19 mouse cellular contexts compared by ENCODE assay signal in genomic region chr2:32105930-32106329, GRCm38 (mm10). TPM values are rescaled to one million over a fixed set of nuclear protein-coding genes. Genes with fewer than 3 reads are reported as not detected.
A peak's percentile ranks its signal among the peaks of the same experiment; 100 is the strongest.
DNase-seq lines count a peak whose midpoint lies in the region; ATAC-seq and TF ChIP-seq lines count a peak whose summit lies in the region.
"Had no signal": no experiment of that assay in that cellular context is flagged by ENCODE, and none has a peak within 500 bp of the region (broad histone marks: within the 10 kb centered on the region; RNA-seq: fewer than 3 reads in every experiment).

No protein-coding gene starts in this region.

- no peak for TF ChIP-seq CTCF in liver, postnatal 0 days (IDR thresholded peaks at IDR 0.05; ENCODE audit: low read depth)

- H3K9ac ChIP-seq in forebrain, embryonic 14.5 days (ENCODE audit: low read length): no peak overlapping the region
- peak overlapping the region; percentile 2; the same call in 1 of the 2 replicates for H3K9ac ChIP-seq in heart, embryonic 15.5 days
- peak overlapping the region; percentile 42 for H3K9ac ChIP-seq in liver, embryonic 13.5 days
- H3K9ac ChIP-seq in liver, postnatal 0 days (replicated peaks): no peak overlapping the region
- no peak overlapping the region for H3K9ac ChIP-seq in neural tube, embryonic 13.5 days
- H3K9ac ChIP-seq: forebrain, embryonic 12.5 days; midbrain, embryonic 15.5 days had no signal

- DNase-seq in forebrain, embryonic 10.5 days (ENCODE audit: extremely low spot score, low spot score): no peak
- no peak for DNase-seq in forebrain, embryonic 14.5 days (ENCODE audit: low spot score)
- no peak for DNase-seq in heart, adult 11 months
- no peak for DNase-seq in liver, embryonic 13.5 days
- no peak for DNase-seq in liver, postnatal 0 days
- DNase-seq in adrenal gland, postnatal 14 days: no peak
- DNase-seq: cerebellum, adult 9-11 months; embryo, embryonic 11 days; gastrocnemius, postnatal 36 days; kidney, adult 8-10 months; kidney, postnatal 25 days had no signal

- H3K27ac ChIP-seq in forebrain, embryonic 10.5 days: peak overlapping the region; percentile 65
- H3K27ac ChIP-seq in forebrain, embryonic 14.5 days (ENCODE audit: low read depth, low read length): no peak overlapping the region
- peak overlapping the region; percentile 85 for H3K27ac ChIP-seq in heart, embryonic 15.5 days
- peak overlapping the region; percentile 21 for H3K27ac ChIP-seq in liver, embryonic 13.5 days
- H3K27ac ChIP-seq in liver, postnatal 0 days (ENCODE audit: low read depth): no peak overlapping the region
- peak overlapping the region; percentile 86 for H3K27ac ChIP-seq in neural tube, embryonic 13.5 days (replicated peaks)
- H3K27ac ChIP-seq: forebrain, embryonic 12.5 days; midbrain, embryonic 15.5 days had no signal

- no peaks in the 10 kb centered on the region for H3K9me3 ChIP-seq in forebrain, embryonic 10.5 days
- no peaks in the 10 kb centered on the region for H3K9me3 ChIP-seq in forebrain, embryonic 14.5 days (replicated peaks; ENCODE audit: control insufficient read depth, low read length)
- no peaks in the 10 kb centered on the region for H3K9me3 ChIP-seq in heart, embryonic 15.5 days (replicated peaks)
- H3K9me3 ChIP-seq in liver, embryonic 13.5 days (replicated peaks): no peaks in the 10 kb centered on the region
- no peaks in the 10 kb centered on the region for H3K9me3 ChIP-seq in liver, postnatal 0 days (ENCODE audit: low read length)
- H3K9me3 ChIP-seq in neural tube, embryonic 13.5 days: no peaks in the 10 kb centered on the region
- H3K9me3 ChIP-seq: forebrain, embryonic 12.5 days; G1E; midbrain, embryonic 15.5 days had no signal

- H3K36me3 ChIP-seq in forebrain, embryonic 10.5 days (replicated peaks): no peaks in the 10 kb centered on the region
- 0 out of 2 replicates have a peak, but pooled peaks cover 7% of the 10 kb centered on the region for H3K36me3 ChIP-seq in forebrain, embryonic 14.5 days (ENCODE audit: control insufficient read depth, insufficient read depth, low read length)
- peaks cover 10% of the 10 kb centered on the region; the same call in 1 of the 2 replicates for H3K36me3 ChIP-seq in heart, embryonic 15.5 days
- H3K36me3 ChIP-seq in liver, embryonic 13.5 days: no peaks in the 10 kb centered on the region
- H3K36me3 ChIP-seq in liver, postnatal 0 days (replicated peaks; ENCODE audit: insufficient read depth, low read length): no peaks in the 10 kb centered on the region
- H3K36me3 ChIP-seq in neural tube, embryonic 13.5 days: peaks cover 26% of the 10 kb centered on the region
- H3K36me3 ChIP-seq: forebrain, embryonic 12.5 days; G1E had no signal

- 82% methylated on average over 7 of the region's 7 CpGs for WGBS in forebrain, embryonic 10.5 days
- 83% methylated on average over 7 of the region's 7 CpGs for WGBS in forebrain, embryonic 14.5 days
- WGBS in heart, embryonic 15.5 days: 77% methylated on average over 7 of the region's 7 CpGs
- WGBS in liver, embryonic 13.5 days (ENCODE audit: insufficient replicate concordance): 67% methylated on average over 7 of the region's 7 CpGs
- WGBS in liver, postnatal 0 days (ENCODE audit: insufficient replicate concordance): 75% methylated on average over 7 of the region's 7 CpGs
- 83% methylated on average over 7 of the region's 7 CpGs for whole genome bisulfite sequencing in neural tube, embryonic 13.5 days

- no peak overlapping the region for H3K4me2 ChIP-seq in forebrain, embryonic 14.5 days (ENCODE audit: low read length)
- H3K4me2 ChIP-seq in heart, embryonic 15.5 days: no peak overlapping the region
- H3K4me2 ChIP-seq in liver, embryonic 13.5 days: no peak overlapping the region
- H3K4me2 ChIP-seq in liver, postnatal 0 days (ENCODE audit: low read depth, low read length): no peak overlapping the region
- H3K4me2 ChIP-seq in neural tube, embryonic 13.5 days: no peak overlapping the region
- H3K4me2 ChIP-seq: forebrain, embryonic 12.5 days; midbrain, embryonic 15.5 days had no signal

- no peak for ATAC-seq in forebrain, embryonic 14.5 days
- no peak for ATAC-seq in heart, embryonic 15.5 days (replicated peaks; ENCODE audit: insufficient number of reproducible peaks, insufficient read depth, low FRiP score, low read depth)
- no peak for ATAC-seq in liver, embryonic 13.5 days (ENCODE audit: low read depth)
- no peak for ATAC-seq in liver, postnatal 0 days
- no peak for ATAC-seq in neural tube, embryonic 13.5 days (ENCODE audit: low read depth)
- ATAC-seq: CD4-positive, CD25-positive, alpha-beta regulatory T cell, adult 4 months; inflammation-experienced regulatory T-cells, adult 6 months; midbrain, embryonic 15.5 days had no signal

- H3K27me3 ChIP-seq in forebrain, embryonic 10.5 days (ENCODE audit: poor library complexity, severe bottlenecking): no peaks in the 10 kb centered on the region
- H3K27me3 ChIP-seq in forebrain, embryonic 14.5 days (replicated peaks; ENCODE audit: control insufficient read depth, insufficient read depth, low read length): no peaks in the 10 kb centered on the region
- H3K27me3 ChIP-seq in heart, embryonic 15.5 days: no peaks in the 10 kb centered on the region
- no peaks in the 10 kb centered on the region for H3K27me3 ChIP-seq in liver, embryonic 13.5 days
- H3K27me3 ChIP-seq in liver, postnatal 0 days (ENCODE audit: insufficient read depth, low read length): no peaks in the 10 kb centered on the region
- H3K27me3 ChIP-seq in neural tube, embryonic 13.5 days: no peaks in the 10 kb centered on the region
- H3K27me3 ChIP-seq: forebrain, embryonic 12.5 days; midbrain, embryonic 15.5 days had no signal

- peaks cover 30% of the 10 kb centered on the region for H3K4me1 ChIP-seq in forebrain, embryonic 10.5 days
- H3K4me1 ChIP-seq in forebrain, embryonic 14.5 days (ENCODE audit: control insufficient read depth, insufficient read depth, low read length): no peaks in the 10 kb centered on the region
- H3K4me1 ChIP-seq in heart, embryonic 15.5 days (replicated peaks): peaks cover 43% of the 10 kb centered on the region
- H3K4me1 ChIP-seq in liver, embryonic 13.5 days (replicated peaks): peaks cover 43% of the 10 kb centered on the region
- H3K4me1 ChIP-seq in liver, postnatal 0 days (ENCODE audit: insufficient read depth): peaks cover 2% of the 10 kb centered on the region; the same call in 1 of the 2 replicates
- H3K4me1 ChIP-seq in neural tube, embryonic 13.5 days (replicated peaks): peaks cover 33% of the 10 kb centered on the region

- H3K4me3 ChIP-seq in forebrain, embryonic 10.5 days: no peak overlapping the region
- H3K4me3 ChIP-seq in forebrain, embryonic 14.5 days (ENCODE audit: low read depth, low read length): no peak overlapping the region
- H3K4me3 ChIP-seq in heart, embryonic 15.5 days: no peak overlapping the region
- H3K4me3 ChIP-seq in liver, embryonic 13.5 days (replicated peaks): no peak overlapping the region
- H3K4me3 ChIP-seq in liver, postnatal 0 days (ENCODE audit: low read depth, low read length): no peak overlapping the region
- no peak overlapping the region for H3K4me3 ChIP-seq in neural tube, embryonic 13.5 days
- H3K4me3 ChIP-seq: forebrain, embryonic 12.5 days; midbrain, embryonic 15.5 days had no signal

- no peak for TF ChIP-seq EP300 in liver, postnatal 0 days (IDR thresholded peaks at IDR 0.05; ENCODE audit: low read depth)

RNA-seq across cellular contexts. Expression of gene Plpp7, which starts 10.6 kb away (rescaled TPM):
- 4.8 and 5.3 TPM in 2 replicates for polyA plus RNA-seq in forebrain, embryonic 10.5 days (2016; fragmentation: Nextera tagmentation; extraction: Ambion mirVana)
- polyA plus RNA-seq in forebrain, embryonic 14.5 days (2014; fragmentation: Nextera tagmentation; extraction: Ambion mirVana): 11.3 and 16.1 TPM in 2 replicates
- 15.9 and 16.1 TPM in 2 replicates for polyA plus RNA-seq in heart, embryonic 15.5 days (2015; fragmentation: Nextera tagmentation; extraction: Ambion mirVana)
- 2.0 and 2.2 TPM in 2 replicates for polyA plus RNA-seq in liver, embryonic 13.5 days (2015; fragmentation: Nextera tagmentation; extraction: Ambion mirVana)
- polyA plus RNA-seq in liver, postnatal 0 days (2015; fragmentation: Nextera tagmentation; extraction: Ambion mirVana): 1.6 and 1.7 TPM in 2 replicates
- polyA plus RNA-seq in neural tube, embryonic 13.5 days (2015; fragmentation: Nextera tagmentation; extraction: Ambion mirVana): 22.6 and 24.1 TPM in 2 replicates
- 3.0 and 3.6 TPM in 2 replicates for total RNA-seq in adrenal gland, postnatal 14 days (2021)
- total RNA-seq: neutrophil, adult 5-6 weeks had no signal
- polyA plus RNA-seq: CD4-positive, CD25-positive, alpha-beta regulatory T cell, adult 4 months; inflammation-experienced regulatory T-cells, adult 6 months had no signal

RNA-seq across cellular contexts. Expression of gene Fam78a, which starts 21.3 kb away (rescaled TPM):
- polyA plus RNA-seq in forebrain, embryonic 10.5 days (2016; fragmentation: Nextera tagmentation; extraction: Ambion mirVana): 1.3 and 1.5 TPM in 2 replicates
- 0.34 and 0.66 TPM in 2 replicates for polyA plus RNA-seq in forebrain, embryonic 14.5 days (2014; fragmentation: Nextera tagmentation; extraction: Ambion mirVana)
- polyA plus RNA-seq in heart, embryonic 15.5 days (2015; fragmentation: Nextera tagmentation; extraction: Ambion mirVana): 26.7 and 29.1 TPM in 2 replicates
- polyA plus RNA-seq in liver, embryonic 13.5 days (2015; fragmentation: Nextera tagmentation; extraction: Ambion mirVana): 10.6 and 13.0 TPM in 2 replicates
- polyA plus RNA-seq in liver, postnatal 0 days (2015; fragmentation: Nextera tagmentation; extraction: Ambion mirVana): 3.8 and 4.3 TPM in 2 replicates
- 0.88 and 1.2 TPM in 2 replicates for polyA plus RNA-seq in neural tube, embryonic 13.5 days (2015; fragmentation: Nextera tagmentation; extraction: Ambion mirVana)
- total RNA-seq in adrenal gland, postnatal 14 days (2021): 3.0 and 10.0 TPM in 2 replicates

RNA-seq across cellular contexts. Expression of gene Prrc2b, which starts 45.0 kb away (rescaled TPM):
- polyA plus RNA-seq in forebrain, embryonic 10.5 days (2016; fragmentation: Nextera tagmentation; extraction: Ambion mirVana): 48.2 and 50.1 TPM in 2 replicates
- polyA plus RNA-seq in forebrain, embryonic 14.5 days (2014; fragmentation: Nextera tagmentation; extraction: Ambion mirVana): 53.3 and 62.4 TPM in 2 replicates
- polyA plus RNA-seq in heart, embryonic 15.5 days (2015; fragmentation: Nextera tagmentation; extraction: Ambion mirVana): 21.0 and 34.8 TPM in 2 replicates
- polyA plus RNA-seq in liver, embryonic 13.5 days (2015; fragmentation: Nextera tagmentation; extraction: Ambion mirVana): 6.8 and 7.7 TPM in 2 replicates
- polyA plus RNA-seq in liver, postnatal 0 days (2015; fragmentation: Nextera tagmentation; extraction: Ambion mirVana): 7.5 and 8.4 TPM in 2 replicates
- polyA plus RNA-seq in neural tube, embryonic 13.5 days (2015; fragmentation: Nextera tagmentation; extraction: Ambion mirVana): 61.6 and 69.8 TPM in 2 replicates
- total RNA-seq in adrenal gland, postnatal 14 days (2021): 86.4 and 91.3 TPM in 2 replicates

Comparison
In these comparisons a context has a peak if more than half of its experiments do, and no peak if none do; other contexts are left out.
1. H3K27ac ChIP-seq: peak in forebrain, embryonic 10.5 days (single experiment), heart, embryonic 15.5 days (single experiment), liver, embryonic 13.5 days (single experiment) and neural tube, embryonic 13.5 days (single experiment); none in forebrain, embryonic 14.5 days (single experiment) and liver, postnatal 0 days (single experiment).
2. H3K9ac ChIP-seq: peak in heart, embryonic 15.5 days (single experiment) and liver, embryonic 13.5 days (single experiment); none in forebrain, embryonic 14.5 days (single experiment), liver, postnatal 0 days (single experiment) and neural tube, embryonic 13.5 days (single experiment).